Mouse (Mus musculus) urinary bladder, postnatal 14 days (tissue): Measurements from ENCODE around the gene Prl7b1.

Source experiments
- DNase-seq: peaks from one replicate; pipeline ENCODE4 v3.0.0; 2021; ENCODE audit warnings: low spot score

Prl7b1 gene

GRCm38 (mm10) chr13:27610482-27610881 is at the start of gene Prl7b1:
Gene Prl7b1, minus strand, starts transcription at chr13:27610582.
- DNase-seq: no peak

- no peak for DNase-seq
Measured at GRCm38 (mm10) chr13:27642393-27642792, 32.0 kb upstream of the Prl7b1 start, which contains the start of gene Prl7a1. Gene Prl7a1, minus strand, starts transcription at chr13:27642493.

- no peak for DNase-seq
Measured at GRCm38 (mm10) chr13:27582071-27582470, 28.3 kb downstream of the Prl7b1 start, which contains the start of gene Prl8a1. Gene Prl8a1, minus strand, starts transcription at chr13:27582171.

DNA sequence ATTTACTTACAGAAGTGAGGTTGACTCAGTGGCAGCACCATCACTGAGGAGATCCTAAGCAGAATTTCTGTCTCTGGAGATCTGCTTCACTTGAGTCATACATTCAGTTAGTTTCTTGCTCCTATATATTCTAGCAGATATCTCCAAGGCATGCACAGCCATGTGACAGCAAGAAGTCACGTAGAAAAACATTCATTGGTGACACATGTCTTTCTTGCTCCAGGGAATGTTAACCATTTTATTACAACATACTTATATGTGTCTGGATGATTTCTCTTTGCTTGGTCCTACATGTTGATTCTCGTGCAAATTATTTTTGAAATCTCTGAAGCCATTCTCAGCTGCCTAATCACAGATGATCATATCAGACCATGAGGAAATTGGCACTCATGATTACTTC is 45.9 kb downstream of the Prl7b1 start, which contains the start of gene Prl8a9:
Gene Prl8a9 (minus strand): TSS at position 101 of the 400 bp plus-strand sequence.
- DNase-seq: no peak

DNA sequence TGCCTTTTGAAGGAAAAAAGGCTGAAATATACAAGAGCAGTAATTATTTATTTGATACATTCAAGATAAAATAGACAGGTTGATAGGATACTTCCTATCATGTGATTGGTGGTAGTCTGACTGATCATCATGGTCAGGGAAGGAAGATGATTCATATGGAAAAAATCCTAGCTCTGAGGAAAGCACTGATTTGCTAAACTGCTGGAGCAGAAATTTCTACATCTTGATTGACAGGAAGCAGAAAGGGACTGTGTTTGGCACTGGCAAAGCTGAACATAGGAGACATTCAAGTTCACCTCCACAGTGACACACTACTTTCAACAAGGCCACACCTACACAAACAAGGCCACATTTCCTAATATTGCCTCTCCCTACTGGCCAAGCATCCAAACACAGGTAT is 57.0 kb downstream of the Prl7b1 start:
- no peak for DNase-seq
